Mouse (Mus musculus) lung, adult 2 months (tissue): ENCODE measurements around the gene Zfp677.

Source experiments
- CTCF ChIP-seq: fragments of 200-500 bp; IDR thresholded peaks from 2 replicates; pipeline ENCODE4 v1.5.1; 2011; ENCODE audit warnings: mild to moderate bottlenecking, low read length, control low read depth; ENCODE audit not compliant: insufficient read depth
- POLR2A ChIP-seq: fragments of 200-500 bp; IDR thresholded peaks from 2 replicates; pipeline ENCODE4 v1.6.1; 2011; ENCODE audit warnings: low read depth, mild to moderate bottlenecking, control low read depth, low read length, borderline replicate concordance; ENCODE audit errors: extremely low read depth

DNA sequence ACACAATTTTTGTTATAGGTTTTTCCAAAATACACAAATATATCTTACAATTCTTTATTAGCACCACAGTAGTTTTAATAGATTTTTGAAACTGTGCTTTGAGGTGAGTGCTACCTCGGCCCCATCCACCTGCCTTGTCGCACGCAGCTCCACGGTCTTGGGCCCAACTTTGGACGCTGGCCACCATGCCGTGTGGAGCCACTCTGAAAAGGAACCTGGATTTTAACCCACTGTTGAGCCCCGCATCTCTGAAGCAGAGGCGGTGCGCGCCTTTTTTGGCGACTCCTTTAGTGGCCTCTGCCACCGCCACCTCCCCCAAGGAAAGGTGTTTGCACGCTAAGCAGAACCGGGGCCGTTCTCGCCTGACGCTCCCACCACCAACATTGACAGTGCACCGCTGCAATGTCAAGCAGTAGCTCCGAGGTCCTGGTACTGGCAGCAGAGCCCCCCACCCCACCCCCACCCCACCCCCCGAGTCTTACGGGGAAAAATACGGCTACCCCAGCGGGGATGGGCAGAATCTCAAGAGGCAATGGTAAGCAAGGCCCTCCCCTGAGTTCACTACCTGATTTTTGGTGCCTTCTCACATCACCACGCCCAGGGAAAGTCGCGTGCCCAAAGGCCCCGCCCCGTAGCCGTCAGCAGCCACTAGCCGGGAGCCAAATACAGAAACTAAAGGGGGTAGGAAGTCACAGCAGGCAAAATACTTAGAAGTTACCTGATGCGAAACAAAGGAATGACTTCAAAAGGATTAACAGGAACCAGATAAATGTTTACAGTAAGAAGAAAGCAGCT is 13.4 kb upstream of the Zfp677 start:
- TF ChIP-seq POLR2A (no peak), CTCF (no peak)
